In the genomic region with DNA sequence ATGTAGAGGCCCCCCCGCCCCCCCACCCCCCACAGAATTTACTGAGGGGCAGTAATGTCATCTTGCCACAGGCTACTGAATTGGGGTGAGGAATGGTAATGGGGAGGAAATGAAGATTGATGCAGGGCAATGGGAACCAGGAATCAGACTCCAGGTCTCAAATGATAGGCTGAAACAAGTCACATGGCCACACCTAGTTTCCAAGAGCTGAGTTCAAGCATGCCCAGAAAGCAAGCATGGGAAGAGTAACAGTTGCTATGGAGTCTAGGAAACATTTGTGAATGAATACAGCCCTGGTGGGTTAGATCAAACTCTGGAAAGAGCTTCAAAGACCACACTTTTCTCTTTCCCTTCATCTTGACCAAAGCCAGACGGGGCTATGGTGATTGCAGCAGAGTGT, we compare ENCODE assay signal across 27 mouse cellular contexts.
DNase-seq lines count a peak whose midpoint lies in the region; ATAC-seq and TF ChIP-seq lines count a peak whose summit lies in the region.
"Had no signal": no experiment of that assay in that cellular context is flagged by ENCODE, and none has a peak within 500 bp of the region (broad histone marks: within the 10 kb centered on the region; RNA-seq: fewer than 3 reads in every experiment).

No protein-coding gene starts in this region.

- TF ChIP-seq RAD21 in CH12.LX (IDR thresholded peaks at IDR 0.05; ENCODE audit: low read depth, low read length), result no peak

- ATAC-seq in lung, embryonic 16.5 days (ENCODE audit: low read depth), result no peak
- no peak for ATAC-seq in neural tube, embryonic 15.5 days (ENCODE audit: low FRiP score)
- ATAC-seq: CD4-positive, CD25-positive, alpha-beta regulatory T cell, adult 4 months; forebrain, embryonic 14.5 days; forebrain, postnatal 0 days; intestine, postnatal 0 days had no signal

- H3K79me2 ChIP-seq in CH12.LX (replicated peaks; ENCODE audit: control insufficient read depth, extremely low read depth, insufficient read depth, poor library complexity, severe bottlenecking), result no peaks in the 10 kb centered on the region

- dilution Hi-C loops in CH12.LX (cut with MboI; ENCODE audit: extremely low pct_ligation_motif_present, extremely low pct_unique_long_range_greater_than_20kb, low sequenced_read_pairs), result no loop called here

- no peak for DNase-seq in lung, postnatal 25 days (ENCODE audit: low spot score)
- DNase-seq in CH12.LX (ENCODE audit: extremely low read depth) (no peak), MEL-GATA-1-ER (ENCODE audit: extremely low read depth, low read depth) (peak; percentile 9)
- DNase-seq in adrenal gland, postnatal 25 days, result no peak
- DNase-seq: adrenal gland, postnatal 10 days; B cell, adult 2 months; cerebellum, adult 11 months; cerebellum, adult 2 months; cerebellum, adult 9-11 months; cerebellum, postnatal 25 days; forebrain, postnatal 0 days; gastrocnemius, postnatal 10 days; gastrocnemius, postnatal 36 days; heart, adult 2 months; heart, postnatal 14 days; heart, postnatal 4 days had no signal

- H3K9ac ChIP-seq in lung, embryonic 16.5 days (ENCODE audit: low read length), result no peak overlapping the region
- no peak overlapping the region for H3K9ac ChIP-seq in CH12.LX (ENCODE audit: insufficient read depth, low read depth)
- no peak overlapping the region for H3K9ac ChIP-seq in neural tube, embryonic 15.5 days (replicated peaks)
- H3K9ac ChIP-seq: embryonic facial prominence, embryonic 12.5 days; embryonic facial prominence, embryonic 15.5 days; forebrain, postnatal 0 days; heart, embryonic 13.5 days; hindbrain, embryonic 15.5 days had no signal

- no peaks in the 10 kb centered on the region for H3K9me3 ChIP-seq in lung, embryonic 16.5 days (ENCODE audit: control insufficient read depth, low read length)
- no peaks in the 10 kb centered on the region for H3K9me3 ChIP-seq in CH12.LX (replicated peaks; ENCODE audit: low read length)
- no peaks in the 10 kb centered on the region for H3K9me3 ChIP-seq in neural tube, embryonic 15.5 days (replicated peaks)
- H3K9me3 ChIP-seq: embryonic facial prominence, embryonic 12.5 days; embryonic facial prominence, embryonic 15.5 days; G1E; heart, embryonic 10.5 days; heart, embryonic 13.5 days; hindbrain, embryonic 15.5 days had no signal

- TF ChIP-seq EP300 in CH12.LX (IDR thresholded peaks at IDR 0.05; ENCODE audit: low read length), result no peak

- 48% methylated on average over 2 of the region's 2 CpGs for WGBS in lung, embryonic 16.5 days
- WGBS in neural tube, embryonic 15.5 days, result 64% methylated on average over 2 of the region's 2 CpGs

- no peaks in the 10 kb centered on the region for H3K36me3 ChIP-seq in lung, embryonic 16.5 days (ENCODE audit: control insufficient read depth, insufficient read depth, low read length)
- H3K36me3 ChIP-seq in CH12.LX (replicated peaks in 1 of 2; ENCODE audit: control insufficient read depth in 1 of 2, insufficient read depth in 1 of 2, low read length in 1 of 2), result no peaks in the 10 kb centered on the region
- no peaks in the 10 kb centered on the region for H3K36me3 ChIP-seq in neural tube, embryonic 15.5 days
- H3K36me3 ChIP-seq: embryonic facial prominence, embryonic 12.5 days; embryonic facial prominence, embryonic 15.5 days; G1E; heart, embryonic 10.5 days; heart, embryonic 13.5 days; hindbrain, embryonic 15.5 days had no signal

- peaks cover 4% of the 10 kb centered on the region; the same call in 1 of the 2 replicates for H3K4me1 ChIP-seq in lung, embryonic 16.5 days (replicated peaks; ENCODE audit: control insufficient read depth, insufficient read depth, low read length)
- H3K4me1 ChIP-seq in CH12.LX (ENCODE audit: control insufficient read depth in 1 of 2, insufficient read depth in 2 of 2), result peaks cover 8 to 19% of the 10 kb centered on the region in 2 experiments
- H3K4me1 ChIP-seq in neural tube, embryonic 15.5 days, result no peaks in the 10 kb centered on the region; the same call in 1 of the 2 replicates
- H3K4me1 ChIP-seq: embryonic facial prominence, embryonic 12.5 days; embryonic facial prominence, embryonic 15.5 days; hindbrain, embryonic 15.5 days had no signal

- no peaks in the 10 kb centered on the region for H3K27me3 ChIP-seq in lung, embryonic 16.5 days (ENCODE audit: control insufficient read depth, insufficient read depth, low read depth, low read length)
- H3K27me3 ChIP-seq in CH12.LX (replicated peaks), result no peaks in the 10 kb centered on the region
- no peaks in the 10 kb centered on the region for H3K27me3 ChIP-seq in neural tube, embryonic 15.5 days (replicated peaks)
- H3K27me3 ChIP-seq: embryonic facial prominence, embryonic 12.5 days; embryonic facial prominence, embryonic 15.5 days; heart, embryonic 13.5 days; hindbrain, embryonic 15.5 days had no signal

- TF ChIP-seq POLR2A in CH12.LX (IDR thresholded peaks at IDR 0.05; ENCODE audit: low read depth, low read length), result no peak

- no peak for TF ChIP-seq CTCF in CH12.LX (conservative IDR thresholded peaks at IDR 0.05 in 1 of 2, IDR thresholded peaks at IDR 0.05 in 1 of 2; ENCODE audit: low read depth in 2 of 2, low read length in 2 of 2)

- no peak overlapping the region for H3K4me2 ChIP-seq in lung, embryonic 16.5 days (ENCODE audit: low read depth, low read length)
- H3K4me2 ChIP-seq in CH12.LX (ENCODE audit: insufficient read depth, low read depth, poor library complexity, severe bottlenecking), result no peak overlapping the region
- no peak overlapping the region for H3K4me2 ChIP-seq in neural tube, embryonic 15.5 days
- H3K4me2 ChIP-seq: embryonic facial prominence, embryonic 12.5 days; embryonic facial prominence, embryonic 15.5 days; heart, embryonic 13.5 days; hindbrain, embryonic 15.5 days had no signal

- in situ Hi-C loops in CH12.LX (cut with MboI; ENCODE audit: low pct_ligation_motif_present, low pct_unique_long_range_greater_than_20kb, low sequenced_read_pairs), result no loop called here

- H3K4me3 ChIP-seq in lung, embryonic 16.5 days (ENCODE audit: low read length), result no peak overlapping the region
- H3K4me3 ChIP-seq in CH12.LX (replicated peaks in 1 of 3; ENCODE audit: low read depth in 2 of 3, low read length in 2 of 3, poor library complexity in 1 of 3), result no peak overlapping the region
- H3K4me3 ChIP-seq in neural tube, embryonic 15.5 days (replicated peaks), result no peak overlapping the region
- H3K4me3 ChIP-seq: embryonic facial prominence, embryonic 12.5 days; embryonic facial prominence, embryonic 15.5 days; heart, adult 2 months; heart, embryonic 10.5 days; heart, embryonic 13.5 days; hindbrain, embryonic 15.5 days had no signal

- H3K27ac ChIP-seq in lung, embryonic 16.5 days (ENCODE audit: low read length), result peak overlapping the region; percentile 10
- H3K27ac ChIP-seq in CH12.LX (ENCODE audit: insufficient read depth, low read depth), result no peak overlapping the region
- H3K27ac ChIP-seq in neural tube, embryonic 15.5 days (replicated peaks), result no peak overlapping the region
- H3K27ac ChIP-seq: embryonic facial prominence, embryonic 12.5 days; embryonic facial prominence, embryonic 15.5 days; heart, adult 2 months; heart, embryonic 10.5 days; heart, embryonic 13.5 days; hindbrain, embryonic 15.5 days had no signal

TF ChIP-seq in CH12.LX, 34 proteins besides CTCF, POLR2A, EP300 and RAD21:
- TF ChIP-seq USF1 (IDR thresholded peaks at IDR 0.05; ENCODE audit: low read depth, low read length), result peak; percentile 28
- no peak for TF ChIP-seq RCOR1 (conservative IDR thresholded peaks at IDR 0.05; ENCODE audit: low read depth, low read length)
- no peak for TF ChIP-seq PAX5 (IDR thresholded peaks at IDR 0.05; ENCODE audit: low read length)
- TF ChIP-seq KAT2A (IDR thresholded peaks at IDR 0.05; ENCODE audit: insufficient replicate concordance, low read length), result no peak
- no peak for TF ChIP-seq MXI1 (IDR thresholded peaks at IDR 0.05; ENCODE audit: low read depth, low read length)
